Mouse (Mus musculus) adrenal gland, postnatal 14 days (tissue): ENCODE results near the gene Grin2b. TPM values are rescaled to one million over a fixed set of nuclear protein-coding genes. Genes with fewer than 3 reads are reported as not detected.
"Not testable (repeated sequence)": the region's sequence is repeated elsewhere in the genome, so short reads cannot be mapped to it uniquely, and the experiment has no call there.

ENCODE experiments used
- DNase-seq: peaks from one replicate; pipeline ENCODE4 v3.0.0; 2021; ENCODE audit warnings: mixed read lengths
- total RNA-seq: library from RNA; stranded (reverse); gene quantifications from 2 replicates; pipeline ENCODE4 v1.2.3, GENCODE M21; 2021

Grin2b gene
- total RNA-seq, 1 experiment from 2014 or later = 0.11 TPM

- DNase-seq = no peak
Measured at GRCm38 (mm10) chr6:135900410-135900809, 272.9 kb downstream of the Grin2b start.

- no peak for DNase-seq
Measured at GRCm38 (mm10) chr6:135899225-135899624, 274.1 kb downstream of the Grin2b start.

- no peak for DNase-seq
Measured at GRCm38 (mm10) chr6:135894793-135895228, 278.5 kb downstream of the Grin2b start.

GRCm38 (mm10) chr6:135882611-135883010 lies 290.7 kb downstream of the Grin2b start:
- no peak for DNase-seq

GRCm38 (mm10) chr6:135876163-135876726 lies 297.1 kb downstream of the Grin2b start:
- DNase-seq = no peak

DNA sequence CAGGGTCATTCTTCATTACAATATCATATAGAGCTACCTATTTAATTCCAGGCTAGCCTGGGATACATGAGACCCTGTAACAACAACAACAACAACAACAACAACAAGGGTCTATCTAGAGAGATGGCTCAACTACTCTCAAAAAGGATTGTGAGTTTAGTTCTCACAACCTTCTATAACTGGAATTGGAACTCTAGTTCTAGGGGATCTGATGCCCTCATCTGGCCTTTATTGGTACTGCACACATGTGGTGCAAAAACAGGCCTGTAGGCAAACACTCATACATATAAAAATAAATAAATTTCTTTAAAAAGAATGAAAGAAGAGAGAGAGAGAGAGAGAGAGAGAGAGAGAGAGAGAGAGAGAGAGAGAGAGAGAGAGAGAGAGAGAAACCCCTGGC lies 298.7 kb downstream of the Grin2b start:
- no peak for DNase-seq

DNA sequence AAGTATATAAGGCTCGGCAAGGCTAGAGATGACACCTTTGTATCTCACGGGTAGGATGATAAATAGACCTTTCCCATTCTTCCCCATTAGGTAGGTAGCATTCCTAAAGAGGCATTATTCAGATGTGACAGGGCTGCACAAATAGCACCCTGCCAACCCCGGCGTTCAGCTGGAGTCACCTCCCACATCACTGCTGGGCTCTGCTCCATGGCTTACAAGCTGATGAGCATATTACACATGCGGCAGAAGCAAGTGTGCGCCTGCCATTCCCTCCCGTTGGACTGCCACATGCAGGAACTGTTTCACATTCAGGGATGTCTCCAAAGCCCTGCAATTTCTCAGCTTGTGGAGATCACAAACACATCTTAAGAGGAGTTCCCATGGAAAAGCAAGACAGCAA lies 307.5 kb downstream of the Grin2b start:
- DNase-seq = no peak

GRCm38 (mm10) chr6:135863965-135864364 lies 309.3 kb downstream of the Grin2b start:
- no peak for DNase-seq

DNA sequence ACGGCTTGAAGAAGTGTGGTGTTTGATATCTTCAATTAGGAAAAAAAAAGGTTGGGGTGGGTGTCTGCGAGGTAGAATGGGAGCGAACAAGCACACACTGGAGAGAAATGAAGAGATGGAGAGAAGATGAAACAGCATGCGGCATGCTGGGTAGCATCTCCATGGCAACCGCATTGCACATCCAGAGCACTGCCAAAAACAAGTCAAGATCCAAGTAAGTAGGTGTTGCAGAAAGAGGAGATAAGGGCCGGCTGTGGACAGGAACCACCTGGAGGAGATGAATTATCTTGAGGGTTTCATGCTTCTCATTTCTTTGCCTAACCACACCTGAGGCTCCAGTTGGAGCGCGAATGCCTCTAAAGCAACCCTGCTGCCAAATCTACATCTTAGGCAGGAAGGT lies 313.8 kb downstream of the Grin2b start:
- no peak for DNase-seq

DNA sequence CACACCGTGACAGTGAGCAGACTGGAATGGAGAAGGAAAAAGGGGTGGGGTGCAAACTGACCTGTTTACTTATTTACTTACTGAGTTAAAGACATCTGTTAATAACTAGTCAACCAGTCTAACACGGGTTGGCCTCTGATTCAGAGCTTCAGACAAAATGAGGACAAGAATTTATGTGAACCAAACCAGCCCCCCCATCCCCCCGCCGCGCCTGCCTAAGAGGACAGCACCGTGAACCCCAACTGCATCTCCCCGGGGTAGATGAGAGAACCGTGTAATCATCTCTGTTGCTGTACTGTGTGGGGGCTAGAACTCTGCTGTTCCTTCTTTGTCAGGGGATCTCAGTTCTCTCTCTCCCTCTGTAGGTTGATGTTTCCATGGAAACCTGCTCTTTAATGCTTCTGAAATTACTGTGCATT lies 319.1 kb downstream of the Grin2b start:
- DNase-seq = no peak

DNA sequence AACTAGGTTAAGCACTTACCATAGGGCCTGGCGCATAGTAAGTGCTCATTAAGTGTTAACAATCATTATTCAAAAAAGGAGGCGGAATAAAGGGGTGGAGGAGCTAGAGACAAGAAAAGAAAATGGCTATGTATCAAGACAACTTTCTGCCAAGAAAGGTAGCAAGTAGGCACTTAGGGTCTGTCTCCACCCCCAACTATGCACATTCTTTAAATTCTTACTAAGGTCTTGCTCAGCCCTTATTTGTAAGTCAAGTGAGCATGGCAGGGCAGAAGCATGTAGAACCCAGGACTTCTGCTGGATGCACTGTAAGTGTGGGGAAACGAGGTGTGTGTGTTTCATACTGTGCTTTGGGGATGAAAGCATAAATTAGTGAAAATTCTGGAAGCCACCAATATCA lies 329.6 kb downstream of the Grin2b start:
- no peak for DNase-seq

DNA sequence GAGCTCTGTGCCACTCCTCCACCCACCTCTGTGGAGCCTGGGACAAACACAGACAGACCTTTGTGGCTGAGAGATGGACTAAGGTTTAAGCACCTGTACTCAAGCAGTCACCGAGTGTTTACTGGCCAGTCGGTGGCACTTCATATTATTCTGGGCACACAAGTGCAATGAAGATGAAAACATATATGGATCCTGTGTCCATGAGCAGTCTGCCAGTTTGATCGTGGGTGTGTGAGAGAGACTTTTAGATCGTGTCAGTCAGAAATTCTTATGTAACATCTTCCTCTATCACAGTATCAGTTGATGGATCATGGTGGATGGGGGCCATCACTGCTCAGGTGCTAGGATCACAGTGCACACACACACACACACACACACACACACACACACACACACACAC lies 337.0 kb downstream of the Grin2b start:
- no peak for DNase-seq

DNA sequence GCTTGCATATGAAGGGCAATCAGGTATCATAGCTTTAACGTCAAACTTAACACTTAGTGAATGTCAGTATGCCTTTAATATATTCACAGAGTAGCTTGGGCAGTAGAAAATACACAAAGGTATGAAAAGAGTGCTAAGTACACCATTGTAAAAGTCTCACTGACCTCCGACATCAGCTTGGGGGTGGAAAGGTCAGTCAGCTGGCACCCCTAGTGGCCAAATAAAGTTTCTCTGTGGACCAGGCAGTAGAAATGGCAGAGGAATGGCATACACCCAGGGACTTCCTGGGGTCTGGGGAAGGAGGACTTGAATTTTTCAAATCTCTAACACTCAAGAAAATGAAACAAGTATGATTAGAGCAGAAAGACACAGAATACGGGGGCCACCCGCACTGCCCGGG lies 339.8 kb downstream of the Grin2b start:
- DNase-seq = no peak

DNA sequence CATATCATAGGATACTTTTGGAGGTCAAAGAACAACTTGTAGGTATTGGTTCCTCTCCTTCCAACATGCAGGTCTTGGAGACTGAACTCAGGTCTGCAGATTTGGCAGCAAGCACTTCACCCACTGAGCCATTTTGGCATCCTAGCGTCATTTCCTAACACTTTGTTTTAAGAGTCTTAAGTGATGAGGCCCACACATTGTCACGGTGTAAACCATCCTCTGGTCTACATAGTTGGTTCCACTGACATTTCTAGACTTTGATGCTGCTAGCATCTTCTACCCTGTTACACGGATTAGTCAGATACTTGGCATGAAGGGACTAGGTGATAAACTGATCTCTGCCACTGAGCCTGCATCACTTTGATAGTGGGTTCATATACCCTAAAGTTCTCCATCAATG lies 341.3 kb downstream of the Grin2b start:
- no peak for DNase-seq

- DNase-seq = no peak
Measured at GRCm38 (mm10) chr6:135831032-135831431, 342.3 kb downstream of the Grin2b start.

- no peak for DNase-seq
Measured at GRCm38 (mm10) chr6:135829458-135829857, 343.9 kb downstream of the Grin2b start.

GRCm38 (mm10) chr6:135828976-135829375 lies 344.3 kb downstream of the Grin2b start:
- DNase-seq = no peak

DNA sequence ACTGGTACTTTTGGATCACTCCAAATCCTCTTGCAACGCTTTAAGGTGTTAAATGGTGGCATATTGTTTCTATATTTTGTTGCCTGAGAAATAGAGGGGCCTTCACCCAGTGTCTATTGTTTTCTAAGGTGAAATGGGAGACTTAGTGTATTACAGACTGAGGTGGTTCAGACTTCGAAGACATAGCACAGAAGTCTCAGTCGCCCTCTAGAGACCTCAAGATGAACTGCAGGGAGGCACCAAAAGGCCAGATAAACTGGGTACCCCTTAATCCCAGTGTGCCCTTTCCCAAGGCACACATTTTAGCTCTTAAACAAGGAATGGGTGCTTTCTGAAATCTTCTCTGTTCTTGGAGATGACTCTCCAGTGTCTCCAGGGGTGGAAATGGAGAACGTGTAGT lies 345.4 kb downstream of the Grin2b start:
- peak; percentile 47 for DNase-seq

- DNase-seq = no peak
Measured at GRCm38 (mm10) chr6:135827317-135827716, 346.0 kb downstream of the Grin2b start.

- DNase-seq = not testable (repeated sequence)
Measured at GRCm38 (mm10) chr6:135826776-135827175, 346.5 kb downstream of the Grin2b start.

DNA sequence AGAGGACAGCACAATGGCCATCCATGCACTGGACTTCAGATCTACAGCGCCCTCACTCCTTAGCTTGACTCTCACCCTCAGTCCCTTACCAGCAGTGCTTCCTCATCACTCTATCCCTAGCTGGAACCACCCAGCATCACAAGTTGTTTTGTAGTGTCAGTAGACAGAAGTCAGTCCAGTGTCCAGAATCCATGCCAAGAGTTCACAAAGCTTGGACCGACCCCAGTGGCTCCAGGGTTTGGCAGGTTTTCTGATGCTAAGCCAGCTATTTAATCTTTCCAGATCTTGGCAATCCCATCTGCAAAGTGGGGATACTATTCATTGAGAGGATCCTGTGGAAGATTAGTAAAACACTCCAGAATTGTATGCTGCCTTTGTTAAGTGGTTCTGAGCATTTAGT lies 355.9 kb downstream of the Grin2b start:
- DNase-seq = no peak

DNA sequence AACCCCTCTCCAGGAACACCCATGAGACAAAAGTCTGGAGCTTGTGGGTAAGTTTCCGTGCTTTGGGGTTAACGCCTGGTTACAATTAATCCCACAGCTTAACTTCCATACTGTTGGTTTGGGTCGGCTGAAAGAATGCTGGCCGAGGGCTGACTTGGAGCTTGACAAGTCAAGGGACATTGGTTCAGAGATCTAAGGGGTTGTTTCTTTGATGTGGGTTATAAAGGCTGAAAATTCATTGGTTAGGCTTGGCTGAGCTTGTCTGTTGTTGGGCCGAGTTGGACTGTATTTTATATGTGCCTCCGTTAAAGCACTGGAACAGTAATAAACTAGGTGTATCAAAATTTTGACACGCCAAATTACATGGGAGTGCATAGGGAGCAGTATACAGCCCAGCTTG lies 359.6 kb downstream of the Grin2b start:
- DNase-seq = no peak

DNA sequence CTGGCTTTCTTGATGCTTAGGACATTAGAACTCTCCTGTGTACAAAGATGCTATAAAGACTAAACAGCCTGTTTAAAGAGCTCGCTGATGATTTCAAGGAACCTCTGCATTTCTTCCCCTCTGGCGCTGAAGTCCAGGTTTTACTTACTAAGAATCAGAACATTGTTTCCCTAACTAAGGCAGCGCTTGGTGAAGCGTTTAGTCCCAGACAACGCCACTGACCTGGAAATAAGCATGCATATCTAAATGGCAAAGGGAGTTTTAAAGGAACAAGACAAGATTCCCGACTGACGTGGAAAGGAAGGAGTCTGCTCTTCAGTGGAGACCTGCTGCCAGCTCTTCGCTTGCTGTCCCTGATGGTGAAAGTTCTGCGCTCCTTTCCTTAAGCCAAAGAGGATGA lies 367.9 kb downstream of the Grin2b start:
- no peak for DNase-seq

DNA sequence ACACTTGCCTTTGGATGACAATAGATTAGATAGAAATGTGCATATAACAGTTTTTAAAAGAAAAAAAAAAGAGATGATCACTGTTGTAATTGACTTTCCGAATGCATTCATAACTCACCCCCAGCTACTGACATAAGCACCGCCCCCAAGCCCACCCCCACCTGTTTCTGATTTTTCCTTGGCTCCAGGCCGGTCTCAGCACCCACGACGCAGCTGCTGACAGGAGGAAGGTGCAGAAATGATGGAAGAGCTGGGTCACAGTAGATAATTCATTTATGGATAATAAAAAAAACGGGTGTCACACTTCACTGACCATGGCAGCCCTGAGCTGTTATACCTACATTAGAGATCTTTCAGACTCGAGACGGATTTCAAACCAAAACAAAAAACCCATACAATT lies 373.4 kb downstream of the Grin2b start:
- no peak for DNase-seq
